Mouse (Mus musculus) limb, embryonic 11.5 days (tissue): ENCODE results near the gene Lemd2. TPM values are rescaled to one million over a fixed set of nuclear protein-coding genes. Genes with fewer than 3 reads are reported as not detected.

Experiments used
- ATAC-seq: fragments of 200-750 bp; cut with Nextera tagmentation; 2 replicates; pipeline ENCODE4 v1.8.0; 2017; ENCODE audit warnings: low read depth; ENCODE audit not compliant: insufficient number of reproducible peaks, low FRiP score, low TSS enrichment
- DNase-seq: peaks from one replicate; pipeline ENCODE4 v3.0.0-alpha.2; 2015; ENCODE audit warnings: low spot score
- H3K27ac ChIP-seq: fragments of 300-500 bp; sonication (generic); replicated peaks from 2 replicates; pipeline ENCODE4 v1.5.1; 2014; ENCODE audit warnings: low read depth, mild to moderate bottlenecking, low read length
- H3K27me3 ChIP-seq: fragments of 300-500 bp; sonication (generic); 2 replicates; pipeline ENCODE4 v1.6.1; 2014; ENCODE audit warnings: mild to moderate bottlenecking, low read length, mixed read lengths; ENCODE audit not compliant: control insufficient read depth, insufficient read depth
- H3K36me3 ChIP-seq: fragments of 300-500 bp; sonication (generic); 2 replicates; pipeline ENCODE4 v1.6.1; 2014; ENCODE audit warnings: mild to moderate bottlenecking, low read length, moderate library complexity, mixed read lengths; ENCODE audit not compliant: control insufficient read depth, insufficient read depth
- H3K4me1 ChIP-seq: fragments of 300-500 bp; sonication (generic); 2 replicates; pipeline ENCODE4 v1.6.1; 2014; ENCODE audit warnings: low read length, mixed read lengths; ENCODE audit not compliant: control insufficient read depth, insufficient read depth
- H3K4me2 ChIP-seq: fragments of 300-500 bp; sonication (generic); 2 replicates; pipeline ENCODE4 v1.6.1; 2014; ENCODE audit warnings: low read depth, mild to moderate bottlenecking, moderate library complexity; ENCODE audit not compliant: severe bottlenecking
- H3K4me3 ChIP-seq: fragments of 300-500 bp; sonication (generic); 2 replicates; pipeline ENCODE4 v1.5.1; 2014; ENCODE audit warnings: low read depth, low read length
- H3K9ac ChIP-seq: fragments of 300-500 bp; sonication (generic); 2 replicates; pipeline ENCODE4 v1.6.1; 2014; ENCODE audit warnings: mild to moderate bottlenecking, low read length
- H3K9me3 ChIP-seq: fragments of 300-500 bp; sonication (generic); 2 replicates; pipeline ENCODE4 v1.6.1; 2016; ENCODE audit warnings: low read length; ENCODE audit not compliant: control insufficient read depth
- WGBS: fragments of 180-500 bp; shearing (Covaris S2); extraction: QIAGEN DNeasy Blood & Tissue Kit; methylation state at CpG from one replicate; pipeline ENCODE4 v1.1.7; 2014; 5-methylcytosine and 5-hydroxymethylcytosine counted together
- polyA plus RNA-seq: library from polyadenylated mRNA; unstranded; fragments of >200 nt; fragmentation: Nextera tagmentation; extraction: Ambion mirVana; gene quantifications from 2 replicates; pipeline ENCODE4 v1.2.1, GENCODE M21; 2014

Lemd2 gene
- polyA plus RNA-seq, 1 experiment from 2014 or later, result 14.2 TPM

- no peak for ATAC-seq
- WGBS, result 82% methylated on average over 16 of the region's 16 CpGs
- H3K9me3 ChIP-seq, result no peaks in the 10 kb centered on the region
- no peak for DNase-seq
- H3K4me3 ChIP-seq, result no peak overlapping the region
- H3K4me2 ChIP-seq, result no peak overlapping the region
- H3K27me3 ChIP-seq, result no peaks in the 10 kb centered on the region
- no peak overlapping the region for H3K9ac ChIP-seq
- H3K4me1 ChIP-seq, result no peaks in the 10 kb centered on the region
- no peak overlapping the region for H3K27ac ChIP-seq
- H3K36me3 ChIP-seq, result no peaks in the 10 kb centered on the region
Measured at GRCm38 (mm10) chr17:27221562-27221961, 17.3 kb upstream of the Lemd2 start.

GRCm38 (mm10) chr17:27218916-27219315, 14.6 kb upstream of the Lemd2 start:
- 49% methylated on average over 6 of the region's 6 CpGs for WGBS
- Histone ChIP-seq H3K4me2 (no peak overlapping the region), H3K36me3 (no peaks in the 10 kb centered on the region)

GRCm38 (mm10) chr17:27218364-27218763, 14.1 kb upstream of the Lemd2 start:
- no peak overlapping the region for H3K4me3 ChIP-seq
- H3K27me3 ChIP-seq, result no peaks in the 10 kb centered on the region
- 66% methylated on average over 5 of the region's 8 CpGs for WGBS
- H3K9ac ChIP-seq, result peak overlapping the region; percentile 5; the same call in 1 of the 2 replicates
- ATAC-seq, result no peak
- no peaks in the 10 kb centered on the region for H3K36me3 ChIP-seq
- H3K4me2 ChIP-seq, result no peak overlapping the region
- H3K9me3 ChIP-seq, result no peaks in the 10 kb centered on the region; the same call in 1 of the 2 replicates
- no peaks in the 10 kb centered on the region for H3K4me1 ChIP-seq
- DNase-seq, result no peak
- no peak overlapping the region for H3K27ac ChIP-seq

More at GRCm38 (mm10) chr17:27218916-27219315, 14.6 kb upstream of the Lemd2 start:
- H3K4me3 ChIP-seq, result no peak overlapping the region
- H3K27ac ChIP-seq, result no peak overlapping the region
- H3K4me1 ChIP-seq, result no peaks in the 10 kb centered on the region
- no peak overlapping the region; the same call in 1 of the 2 replicates for H3K9ac ChIP-seq
- H3K27me3 ChIP-seq, result no peaks in the 10 kb centered on the region
- DNase-seq (no peak), ATAC-seq (no peak)
- no peaks in the 10 kb centered on the region; the same call in 1 of the 2 replicates for H3K9me3 ChIP-seq

GRCm38 (mm10) chr17:27212768-27213525, 8.7 kb upstream of the Lemd2 start:
- no peak overlapping the region for H3K4me3 ChIP-seq
- no peaks in the 10 kb centered on the region for H3K36me3 ChIP-seq
- peak; percentile 75 for DNase-seq
- no peak overlapping the region for H3K27ac ChIP-seq
- no peak overlapping the region for H3K4me2 ChIP-seq
- H3K4me1 ChIP-seq, result peaks cover 12% of the 10 kb centered on the region
- no peaks in the 10 kb centered on the region; the same call in 1 of the 2 replicates for H3K9me3 ChIP-seq
- ATAC-seq, result no peak; the same call in 1 of the 2 replicates
- 7% methylated on average over 11 of the region's 11 CpGs for WGBS
- no peak overlapping the region for H3K9ac ChIP-seq
- no peaks in the 10 kb centered on the region for H3K27me3 ChIP-seq

GRCm38 (mm10) chr17:27212006-27212405, 7.7 kb upstream of the Lemd2 start:
- no peaks in the 10 kb centered on the region; the same call in 1 of the 2 replicates for H3K9me3 ChIP-seq
- H3K27ac ChIP-seq, result no peak overlapping the region
- DNase-seq, result no peak
- no peak overlapping the region for H3K9ac ChIP-seq
- no peak overlapping the region for H3K4me2 ChIP-seq
- no peak for ATAC-seq
- no peaks in the 10 kb centered on the region for H3K36me3 ChIP-seq
- no peaks in the 10 kb centered on the region for H3K27me3 ChIP-seq
- peaks cover 20% of the 10 kb centered on the region for H3K4me1 ChIP-seq
- H3K4me3 ChIP-seq, result no peak overlapping the region
- WGBS, result 29% methylated on average over 6 of the region's 6 CpGs

GRCm38 (mm10) chr17:27207113-27207707, 2.9 kb upstream of the Lemd2 start:
- no peak overlapping the region for H3K4me3 ChIP-seq
- H3K27me3 ChIP-seq, result no peaks in the 10 kb centered on the region
- no peaks in the 10 kb centered on the region for H3K9me3 ChIP-seq
- H3K4me1 ChIP-seq, result peaks cover 36% of the 10 kb centered on the region
- peak overlapping the region; percentile 49; the same call in 1 of the 2 replicates for H3K9ac ChIP-seq
- 0 out of 2 replicates have a peak overlapping the region, but pooled peaks have one; percentile 30 for H3K27ac ChIP-seq
- WGBS, result 16% methylated on average over 11 of the region's 11 CpGs
- DNase-seq, result peak; percentile 68
- no peak overlapping the region for H3K4me2 ChIP-seq
- no peaks in the 10 kb centered on the region for H3K36me3 ChIP-seq
- ATAC-seq, result no peak; the same call in 1 of the 2 replicates

GRCm38 (mm10) chr17:27203358-27204074, 753 bp downstream of the Lemd2 start:
- under 1% methylated on average over 68 of the region's 74 CpGs for WGBS
- H3K27me3 ChIP-seq, result no peaks in the 10 kb centered on the region
- H3K9ac ChIP-seq, result peak overlapping the region; percentile 98
- DNase-seq (peak; percentile 56), ATAC-seq (no peak)
- peak overlapping the region; percentile 93 for H3K4me2 ChIP-seq
- peak overlapping the region; percentile 92 for H3K27ac ChIP-seq
- H3K9me3 ChIP-seq, result no peaks in the 10 kb centered on the region
- peaks cover 11% of the 10 kb centered on the region; the same call in 1 of the 2 replicates for H3K36me3 ChIP-seq
- H3K4me3 ChIP-seq, result peak overlapping the region; percentile 89
- H3K4me1 ChIP-seq, result peaks cover 57% of the 10 kb centered on the region

GRCm38 (mm10) chr17:27202919-27203357, 1.3 kb downstream of the Lemd2 start:
- ATAC-seq (no peak), DNase-seq (no peak)
- H3K4me3 ChIP-seq, result peak overlapping the region; percentile 89
- H3K4me2 ChIP-seq, result peak overlapping the region; percentile 93
- WGBS, result 53% methylated on average over 14 of the region's 14 CpGs
- no peaks in the 10 kb centered on the region for H3K27me3 ChIP-seq
- peak overlapping the region; percentile 92; the same call in 1 of the 2 replicates for H3K27ac ChIP-seq
- H3K4me1 ChIP-seq, result peaks cover 57% of the 10 kb centered on the region
- peak overlapping the region; percentile 98 for H3K9ac ChIP-seq
- H3K9me3 ChIP-seq, result no peaks in the 10 kb centered on the region
- peaks cover 15% of the 10 kb centered on the region; the same call in 1 of the 2 replicates for H3K36me3 ChIP-seq
